Mouse (Mus musculus) left cerebral cortex, postnatal 25 days (tissue): Measurements from ENCODE around the gene Gm11011. TPM values are rescaled to one million over a fixed set of nuclear protein-coding genes. Genes with fewer than 3 reads are reported as not detected.

ENCODE experiments used
- DNase-seq, 2 experiments: peaks; one replicate each; pipeline ENCODE4 v3.0.0; 2022; ENCODE audit warnings: low spot score in 2 of 2, mixed read lengths in 1 of 2
- intact Hi-C: fragments of 180-260 bp; cut with DNase I; formaldehyde crosslinking; loops from one replicate; pipeline ENCODE4 v1.15.1; 2025
- total RNA-seq, 2 experiments: library from RNA; stranded (reverse); gene quantifications; 2 replicates each; pipeline ENCODE4 v1.2.3; 2021

Gene Gm11011
- total RNA-seq, 2 experiments from 2014 or later, result not detected

DNA sequence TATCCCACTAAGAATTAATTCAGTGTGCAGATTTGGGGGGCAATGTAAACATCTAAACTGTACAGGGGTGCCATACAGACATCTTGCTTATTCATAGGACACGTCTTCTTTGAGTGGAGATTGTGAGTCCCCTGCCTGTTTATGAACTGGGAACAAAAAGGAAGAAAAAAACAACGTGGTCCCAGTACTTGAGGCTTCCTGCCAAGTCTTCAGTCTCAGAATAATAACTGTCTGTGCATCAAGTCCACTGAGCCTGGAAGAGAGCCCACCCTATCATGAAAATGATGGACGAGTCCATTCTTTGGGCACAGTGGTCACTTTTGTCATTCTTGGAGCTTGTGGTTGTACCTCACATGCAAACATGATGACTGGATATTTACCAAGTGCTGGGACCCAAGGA lies 6.2 kb upstream of the Gm11011 start:
- DNase-seq, result no peak
- intact Hi-C loops, result no loop called here

DNA sequence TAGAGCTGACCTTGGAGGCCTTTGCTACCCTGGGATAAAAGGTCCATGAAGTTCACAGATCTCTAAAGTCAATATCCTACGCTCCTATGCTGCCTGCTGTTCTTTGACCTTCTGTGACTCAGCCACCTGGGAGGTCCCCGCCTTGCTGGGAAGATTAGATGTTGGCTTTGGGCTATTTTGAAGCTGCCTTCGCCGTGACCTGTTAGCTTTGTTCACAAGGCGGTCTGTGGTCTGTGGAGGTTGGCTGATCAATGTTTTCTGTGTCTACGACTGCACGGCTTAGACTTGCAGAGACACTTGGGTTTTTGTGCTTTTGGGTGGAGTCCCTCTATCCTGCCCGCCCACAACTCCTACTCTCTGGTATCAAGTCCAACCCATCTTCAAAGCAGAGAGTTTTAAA lies 2.9 kb upstream of the Gm11011 start:
- intact Hi-C loops, result no loop called here
- DNase-seq, result no peak

DNA sequence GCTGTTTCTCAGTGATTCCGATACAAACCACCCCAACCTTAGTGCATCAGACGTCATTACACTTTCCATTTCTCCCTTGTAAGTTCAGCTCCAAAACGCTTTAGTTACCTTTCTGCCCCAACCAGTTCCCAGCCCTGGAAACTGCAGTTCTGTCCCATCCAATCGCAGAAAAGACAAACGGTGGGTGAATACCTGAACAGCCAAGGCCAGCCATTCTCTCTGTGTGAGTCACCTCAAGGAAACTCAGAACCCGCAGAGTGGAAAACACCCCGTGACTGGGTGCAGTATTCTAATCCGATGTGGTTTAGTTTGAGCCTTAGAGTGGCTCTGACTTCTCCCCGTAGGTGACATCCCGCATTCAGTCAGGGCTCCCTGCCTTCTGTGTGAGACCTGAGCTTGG lies 2.2 kb upstream of the Gm11011 start:
- intact Hi-C loops, result no loop called here
- DNase-seq, result no peak

DNA sequence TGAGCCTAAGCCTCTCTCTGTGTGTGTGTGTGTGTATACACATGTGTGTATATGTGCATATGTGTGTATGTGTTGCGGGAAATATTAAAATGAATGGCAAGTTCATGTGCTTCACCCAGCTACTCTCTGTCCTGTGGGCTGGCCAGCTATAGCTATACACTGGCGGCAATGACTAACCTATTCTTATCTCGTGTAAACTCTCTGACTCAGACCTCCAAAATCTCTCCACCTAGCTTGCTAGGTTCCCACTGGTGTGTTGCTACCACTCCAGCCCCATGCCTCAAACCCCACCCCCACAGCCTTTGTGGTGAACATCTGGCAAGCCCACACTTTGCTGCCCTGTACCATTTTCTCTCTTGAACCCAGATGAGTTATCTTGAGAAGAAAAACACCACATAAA lies 857 bp downstream of the Gm11011 start:
- intact Hi-C loops, result no loop called here
- DNase-seq, result no peak

DNA sequence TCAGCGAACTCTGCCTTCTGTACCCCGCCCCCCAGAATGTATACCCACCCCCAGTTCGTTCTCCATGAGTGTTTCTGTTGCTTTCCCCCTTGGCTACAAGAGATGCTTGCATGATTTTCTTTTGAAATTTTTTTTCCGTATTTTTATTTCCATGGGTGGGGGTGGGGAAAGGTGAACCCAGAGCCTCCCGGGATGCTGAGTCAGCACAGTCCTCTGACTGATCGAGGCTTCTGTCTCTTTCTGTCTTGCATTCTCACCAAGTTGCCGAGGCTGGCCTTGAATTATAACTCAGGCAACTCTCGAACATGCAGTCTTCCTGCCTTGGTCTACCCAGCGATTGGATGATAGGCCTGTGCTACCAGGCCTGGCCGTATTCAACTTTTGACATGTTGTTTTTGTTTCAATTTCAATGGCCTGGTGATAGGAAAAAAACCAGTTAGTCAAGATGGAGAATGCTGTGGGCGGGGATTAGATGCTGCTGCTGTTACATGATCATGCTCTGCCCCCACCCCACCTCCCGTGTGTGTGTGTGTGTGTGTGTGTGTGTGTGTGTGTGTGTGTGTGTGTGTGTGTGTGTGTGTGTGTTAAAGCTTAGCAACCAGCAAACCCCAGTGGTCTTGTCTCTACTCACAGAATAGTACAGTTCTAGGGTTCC lies 1.8 kb downstream of the Gm11011 start:
- no peak for DNase-seq
- intact Hi-C loops, result no loop called here

DNA sequence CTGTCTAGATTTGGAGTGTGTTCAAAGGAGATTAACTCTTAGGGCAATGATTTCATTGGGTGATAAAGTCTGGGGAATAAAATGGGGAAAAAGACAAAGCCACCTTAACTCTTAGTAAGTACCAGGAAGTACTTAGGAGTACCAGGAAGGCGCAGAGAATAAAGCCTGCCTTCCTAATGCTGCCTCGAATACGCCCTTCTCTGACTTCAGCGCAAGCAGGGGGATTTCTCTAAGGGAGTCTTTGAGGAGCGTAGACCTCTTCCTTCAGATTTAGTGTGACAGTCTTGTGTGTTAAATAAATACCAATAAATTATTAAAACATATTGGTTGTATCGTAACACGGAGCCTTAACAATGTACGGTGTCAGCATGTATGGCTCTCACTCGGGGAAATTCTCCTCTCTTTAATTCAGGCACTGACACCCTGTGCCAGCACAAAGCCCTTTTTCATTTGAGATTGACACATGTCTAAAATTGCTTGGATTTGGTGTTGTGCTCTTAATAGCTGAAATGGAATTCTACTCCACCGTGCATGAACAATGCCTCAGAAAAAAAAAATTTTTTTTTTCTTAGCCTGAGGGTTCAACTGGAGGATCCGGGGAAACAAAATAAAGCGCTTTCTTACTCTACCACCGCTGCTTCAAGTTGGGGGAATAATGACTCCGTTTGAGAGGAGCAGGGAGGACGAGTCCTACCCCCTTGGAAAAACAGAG lies 2.6 kb downstream of the Gm11011 start:
- intact Hi-C loops, result no loop called here
- no peak for DNase-seq

DNA sequence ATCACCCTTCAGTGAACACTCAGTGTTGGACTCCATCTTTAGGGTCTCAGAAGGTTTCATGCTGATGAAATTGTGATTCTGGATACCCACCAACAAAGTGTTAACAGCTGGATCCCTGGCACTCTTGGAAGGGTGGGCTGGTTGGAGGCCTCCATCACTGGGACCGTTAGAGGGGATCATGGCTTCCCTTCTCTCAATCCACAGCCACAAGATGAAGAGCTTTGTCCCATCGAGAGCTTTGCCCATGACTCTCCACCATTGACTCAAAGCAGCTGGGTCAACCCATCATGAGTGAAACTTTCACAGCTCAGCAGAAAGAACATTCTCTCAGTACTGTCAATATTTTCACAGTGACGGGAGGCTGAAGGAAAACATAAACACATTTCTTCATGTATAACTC lies 4.1 kb downstream of the Gm11011 start:
- intact Hi-C loops, result no loop called here
- no peak for DNase-seq

DNA sequence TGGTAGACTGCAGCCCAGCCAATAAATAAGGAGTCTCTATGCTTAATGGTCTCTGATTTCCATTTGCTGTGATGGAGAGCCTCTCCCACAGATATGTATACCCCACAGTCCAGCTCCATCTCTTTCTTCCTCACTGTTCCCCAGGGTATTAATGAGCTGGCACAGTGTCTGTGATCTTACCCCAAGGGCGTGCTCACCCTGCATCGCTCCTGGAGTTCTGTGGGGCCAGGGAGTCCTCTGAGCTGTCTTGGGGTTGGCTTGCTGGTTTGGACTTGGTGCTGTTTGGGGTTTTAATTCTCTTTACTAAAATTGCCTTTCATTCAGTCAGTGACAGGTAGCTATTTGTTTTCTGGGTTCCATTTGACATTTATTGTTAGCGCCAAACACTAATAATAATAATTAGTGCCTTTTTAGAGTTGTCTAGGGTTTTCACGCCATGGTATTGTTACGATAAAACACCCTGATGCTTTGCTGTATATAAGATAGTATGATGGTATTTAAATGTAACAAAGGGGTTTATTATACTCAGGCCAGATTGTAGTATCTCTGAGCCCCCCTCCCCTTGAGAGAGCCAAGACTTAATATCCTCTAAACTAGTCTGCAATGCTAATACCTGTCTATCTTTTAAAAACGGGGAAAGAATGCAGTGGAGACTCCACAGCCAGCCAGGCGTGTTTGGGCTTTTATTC lies 9.9 kb downstream of the Gm11011 start:
- intact Hi-C loops, result no loop called here
- no peak for DNase-seq

DNA sequence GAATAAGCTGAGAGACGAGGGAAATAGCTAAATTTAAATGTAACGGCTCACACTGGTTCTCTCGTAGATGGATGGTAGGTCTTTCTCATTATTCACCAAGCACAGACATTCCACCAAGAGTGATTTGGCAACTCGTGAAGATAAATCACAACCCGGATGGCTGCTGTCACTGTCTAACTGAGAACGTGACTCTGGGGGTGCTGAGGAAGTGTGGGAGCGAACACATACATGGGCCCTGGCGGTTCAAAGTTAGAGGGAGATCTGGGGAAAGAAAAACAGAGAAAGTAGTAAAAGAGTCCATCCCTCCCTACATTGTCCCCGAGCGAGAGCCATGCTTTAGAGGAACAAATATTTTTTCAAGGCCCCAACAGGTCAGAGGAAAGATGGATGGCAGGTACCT lies 17.5 kb downstream of the Gm11011 start:
- intact Hi-C loops, result no loop called here
- DNase-seq, result no peak

DNA sequence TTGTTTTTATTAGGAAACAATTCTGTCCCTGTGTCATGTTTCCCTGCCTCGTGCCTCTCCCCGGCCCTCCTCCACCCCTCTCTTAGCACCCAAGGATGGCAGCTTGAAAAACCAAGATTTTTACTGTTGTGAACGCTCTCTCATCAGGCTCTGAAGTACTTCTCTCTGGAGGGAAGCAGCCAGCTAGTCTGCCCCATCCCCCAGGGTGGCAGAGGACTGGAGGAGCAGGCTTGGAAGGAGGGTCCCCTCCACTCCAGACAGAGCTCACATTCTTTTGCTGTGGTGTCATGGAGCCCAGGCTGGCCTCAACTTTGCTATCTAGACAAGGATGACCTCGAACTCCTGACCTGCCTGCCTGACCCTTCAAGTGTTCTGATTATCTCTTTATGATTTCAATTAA lies 21.4 kb downstream of the Gm11011 start:
- DNase-seq, result no peak
- intact Hi-C loops, result no loop called here

DNA sequence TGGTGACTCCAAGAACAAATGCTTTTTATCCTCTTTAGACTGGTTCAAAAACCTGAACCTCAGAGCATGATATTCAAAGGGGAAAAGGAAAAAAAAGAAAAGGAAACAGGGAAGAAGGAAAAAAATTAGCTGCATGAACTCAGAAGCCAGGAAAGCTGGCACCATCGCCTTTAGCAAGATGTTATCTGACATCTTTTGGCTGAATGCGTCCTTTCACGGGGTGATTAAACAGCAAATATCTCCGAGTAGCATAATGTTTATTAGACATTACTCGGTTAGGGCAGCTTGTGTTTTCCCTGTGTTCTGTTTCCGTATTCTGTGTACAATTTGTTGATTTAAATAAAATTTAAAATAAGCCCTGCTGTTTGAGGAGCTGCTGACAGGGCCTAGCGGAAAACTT lies 21.8 kb downstream of the Gm11011 start:
- intact Hi-C loops, result no loop called here
- DNase-seq, result no peak

DNA sequence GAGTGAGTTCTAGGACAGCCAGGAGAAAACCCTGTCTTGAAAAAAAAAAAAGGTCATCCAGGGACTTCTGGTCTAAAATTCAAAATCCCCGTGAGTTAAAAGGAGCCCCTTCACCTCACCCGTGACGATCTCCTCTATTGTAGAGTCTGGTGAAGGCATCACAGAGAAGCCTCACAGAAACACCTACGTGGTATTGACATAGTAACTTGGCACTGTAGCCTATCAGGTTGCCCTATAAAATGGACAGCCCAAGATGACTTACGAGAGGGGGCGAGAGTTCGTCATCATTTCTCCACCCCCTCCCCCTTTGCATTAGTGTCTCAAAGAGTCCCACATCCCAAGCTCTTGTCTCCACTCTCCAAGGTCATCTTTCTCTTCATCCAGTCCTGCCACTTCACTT lies 41.9 kb downstream of the Gm11011 start:
- DNase-seq, result no peak
- intact Hi-C loops, result no loop called here

DNA sequence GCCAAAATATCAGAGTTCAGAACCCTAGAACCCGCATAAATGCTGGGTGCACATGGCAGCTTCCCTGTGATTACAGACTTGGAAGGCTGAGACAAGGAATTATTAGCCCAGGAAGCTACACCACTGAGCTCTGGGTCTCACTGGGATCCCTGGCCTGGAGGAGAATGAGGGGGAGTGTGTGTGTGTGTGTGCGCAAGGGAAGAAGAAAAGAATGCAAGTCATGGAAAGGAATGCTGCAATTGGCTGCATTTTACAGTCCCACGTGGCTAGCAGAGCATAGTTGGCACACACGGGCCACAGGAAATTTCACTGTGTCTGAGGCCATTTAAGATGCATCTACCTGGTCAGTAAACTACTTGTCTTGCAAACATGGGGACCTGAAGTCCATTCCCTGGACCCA lies 48.6 kb downstream of the Gm11011 start:
- DNase-seq, result no peak
- intact Hi-C loops, result no loop called here

Other genes with a start within 250 kb of the Gm11011 start
- 10 to 100 TPM; 29.8 to 29.9 TPM for gene Tshz2, start 45.3 kb upstream of the Gm11011 start, total RNA-seq